Mouse (Mus musculus) embryonic facial prominence, embryonic 10.5 days (tissue): ENCODE data around the gene Gm10024. TPM values are rescaled to one million over a fixed set of nuclear protein-coding genes. Genes with fewer than 3 reads are reported as not detected.
"Not testable (repeated sequence)": the region's sequence is repeated elsewhere in the genome, so short reads cannot be mapped to it uniquely, and the experiment has no call there.

Experiments
- DNase-seq: peaks from one replicate; pipeline ENCODE4 v3.0.0-alpha.2; 2017; ENCODE audit warnings: low spot score
- H3K27ac ChIP-seq: fragments of 300-500 bp; sonication (generic); replicated peaks from 2 replicates; pipeline ENCODE4 v1.5.1; 2016; ENCODE audit warnings: mild to moderate bottlenecking
- H3K27me3 ChIP-seq: fragments of 300-500 bp; sonication (generic); replicated peaks from 2 replicates; pipeline ENCODE4 v1.6.1; 2016; ENCODE audit warnings: low read depth, mild to moderate bottlenecking; ENCODE audit not compliant: poor library complexity, severe bottlenecking
- H3K36me3 ChIP-seq: fragments of 300-500 bp; sonication (generic); replicated peaks from 2 replicates; pipeline ENCODE4 v1.6.1; 2016; ENCODE audit warnings: mild to moderate bottlenecking, moderate library complexity
- H3K4me1 ChIP-seq: fragments of 300-500 bp; sonication (generic); 2 replicates; pipeline ENCODE4 v1.6.1; 2016
- H3K4me3 ChIP-seq: fragments of 300-500 bp; sonication (generic); 2 replicates; pipeline ENCODE4 v1.5.1; 2016; ENCODE audit warnings: mild to moderate bottlenecking, moderate library complexity
- H3K9me3 ChIP-seq: fragments of 300-500 bp; sonication (generic); 2 replicates; pipeline ENCODE4 v1.6.1; 2016; ENCODE audit warnings: mild to moderate bottlenecking
- WGBS: fragments of 180-500 bp; shearing (Covaris S2); methylation state at CpG from one replicate; pipeline ENCODE4 v1.1.7; 2016; 5-methylcytosine and 5-hydroxymethylcytosine counted together
- polyA plus RNA-seq: library from polyadenylated mRNA; unstranded; fragments of >200 nt; fragmentation: Nextera tagmentation; extraction: Ambion mirVana; gene quantifications from 2 replicates; pipeline ENCODE4 v1.2.1, GENCODE M21; 2016

Gene Gm10024
- polyA plus RNA-seq, 1 experiment from 2014 or later = not detected

DNA sequence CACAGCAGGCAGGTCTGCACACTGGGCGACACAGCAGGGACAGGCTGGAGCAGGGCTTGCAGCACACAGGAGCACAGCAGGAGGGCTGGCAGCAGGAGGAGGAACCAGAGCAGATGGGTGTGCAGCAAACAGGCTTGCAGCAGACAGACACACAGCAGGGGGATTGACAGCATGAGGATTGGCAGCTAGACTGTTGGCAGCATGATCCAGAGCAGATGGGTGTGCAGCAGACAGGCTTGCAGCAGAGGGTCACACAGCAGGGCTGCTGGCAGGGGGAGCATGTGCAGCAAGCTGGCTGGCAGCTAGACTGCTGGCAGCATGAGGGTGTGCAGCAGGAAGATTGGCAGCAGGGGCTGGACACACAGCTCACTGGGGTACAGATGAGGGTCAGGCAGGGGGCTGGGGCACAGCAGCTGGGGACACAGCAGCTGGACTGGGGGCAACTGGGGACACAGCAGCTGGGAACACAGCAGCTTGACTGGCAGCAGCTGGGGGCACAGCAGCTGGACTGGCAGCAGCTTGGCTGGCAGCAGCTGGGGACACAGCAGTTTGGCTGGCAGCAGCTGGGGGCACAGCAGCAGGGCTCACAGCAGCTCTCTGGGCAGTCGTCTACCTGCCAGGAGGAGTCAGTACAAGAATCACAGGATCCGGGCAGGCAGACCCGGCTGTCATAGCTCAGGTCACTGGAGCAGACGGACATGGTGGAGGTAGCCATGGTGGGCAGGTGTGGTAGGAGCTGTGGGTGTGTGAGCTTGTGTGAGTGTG lies 30.8 kb downstream of the Gm10024 start, which contains the start of gene Gm18596:
Gm18596 (minus strand) TSS at position 715 of the 765 bp plus-strand sequence.
- H3K36me3 ChIP-seq, DNase-seq, H3K9me3 ChIP-seq, H3K27ac ChIP-seq, H3K27me3 ChIP-seq, H3K4me3 ChIP-seq: not testable (repeated sequence)
- WGBS = 48% methylated on average over 5 of the region's 5 CpGs
- peaks cover 24% of the 10 kb centered on the region for H3K4me1 ChIP-seq

DNA sequence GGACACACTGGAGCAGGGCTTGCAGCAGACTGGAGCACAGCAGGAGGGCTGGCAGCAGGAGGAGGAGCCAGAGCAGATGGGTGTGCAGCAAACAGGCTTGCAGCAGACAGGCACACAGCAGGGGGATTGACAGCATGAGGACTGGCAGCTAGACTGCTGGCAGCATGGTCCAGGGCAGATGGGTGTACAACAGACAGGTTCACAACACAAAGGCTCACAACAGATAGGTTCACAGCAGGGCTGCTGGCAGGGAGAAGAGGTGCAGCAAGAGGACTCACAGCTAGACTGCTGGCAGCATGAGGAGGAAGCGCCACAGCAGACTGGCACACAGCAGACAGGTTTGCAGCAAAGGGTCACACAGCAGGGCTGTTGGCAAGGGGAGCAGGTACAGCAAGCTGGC lies 39.4 kb downstream of the Gm10024 start:
- H3K27me3 ChIP-seq, H3K9me3 ChIP-seq, H3K36me3 ChIP-seq, H3K27ac ChIP-seq, H3K4me3 ChIP-seq, DNase-seq: not testable (repeated sequence)
- WGBS = 72% methylated on average over 1 of the region's 1 CpGs
- peaks cover 20% of the 10 kb centered on the region for H3K4me1 ChIP-seq

DNA sequence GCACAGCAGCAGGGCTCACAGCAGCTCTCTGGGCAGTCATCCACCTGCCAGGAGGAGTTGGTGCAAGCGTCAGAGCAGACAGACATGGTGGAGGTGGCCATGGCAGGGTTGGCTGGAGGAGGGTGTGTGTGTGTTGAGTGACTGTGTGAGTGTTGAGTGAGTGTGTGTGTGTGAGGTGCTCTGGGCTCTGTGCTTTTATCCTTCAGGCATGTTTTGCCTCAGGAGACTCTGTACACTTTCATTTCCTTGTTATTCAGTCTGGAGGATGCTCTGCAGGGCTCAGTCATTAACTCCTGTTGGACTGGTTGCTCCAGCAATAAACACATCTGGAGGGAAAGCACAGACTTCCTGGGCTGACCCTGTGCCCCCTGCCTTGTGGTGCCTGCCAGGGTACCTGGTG lies 40.0 kb downstream of the Gm10024 start, which contains the start of gene Gm9736:
Gm9736 (minus strand) TSS at position 101 of the 400 bp plus-strand sequence.
- H3K9me3 ChIP-seq, H3K27ac ChIP-seq, H3K27me3 ChIP-seq, DNase-seq, H3K4me3 ChIP-seq, H3K36me3 ChIP-seq: not testable (repeated sequence)
- WGBS = 64% methylated on average over 1 of the region's 1 CpGs
- peaks cover 20% of the 10 kb centered on the region for H3K4me1 ChIP-seq

DNA sequence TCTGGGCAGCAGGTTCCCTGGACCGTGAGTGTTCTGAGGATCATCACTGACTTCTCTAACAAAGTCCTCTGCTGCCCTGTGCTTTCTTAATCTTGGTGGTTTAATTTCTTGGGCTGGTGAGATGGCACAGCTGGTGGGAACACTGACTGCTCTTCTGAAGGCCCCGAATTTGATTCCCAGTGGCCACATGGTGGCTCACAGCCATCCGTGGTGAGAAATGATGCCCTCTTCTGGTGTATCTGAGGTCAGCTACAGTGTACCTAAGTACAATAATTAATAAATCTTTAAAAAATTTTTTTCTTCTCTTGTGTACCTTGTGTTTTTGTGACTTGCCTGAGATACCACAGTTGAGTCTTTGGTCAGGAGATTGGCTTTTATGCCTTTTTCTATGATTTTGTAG lies 41.1 kb downstream of the Gm10024 start:
- peaks cover 20% of the 10 kb centered on the region for H3K4me1 ChIP-seq
- DNase-seq, H3K4me3 ChIP-seq, H3K27me3 ChIP-seq, H3K27ac ChIP-seq, H3K36me3 ChIP-seq, H3K9me3 ChIP-seq: not testable (repeated sequence)
- 66% methylated on average over 3 of the region's 3 CpGs for WGBS

DNA sequence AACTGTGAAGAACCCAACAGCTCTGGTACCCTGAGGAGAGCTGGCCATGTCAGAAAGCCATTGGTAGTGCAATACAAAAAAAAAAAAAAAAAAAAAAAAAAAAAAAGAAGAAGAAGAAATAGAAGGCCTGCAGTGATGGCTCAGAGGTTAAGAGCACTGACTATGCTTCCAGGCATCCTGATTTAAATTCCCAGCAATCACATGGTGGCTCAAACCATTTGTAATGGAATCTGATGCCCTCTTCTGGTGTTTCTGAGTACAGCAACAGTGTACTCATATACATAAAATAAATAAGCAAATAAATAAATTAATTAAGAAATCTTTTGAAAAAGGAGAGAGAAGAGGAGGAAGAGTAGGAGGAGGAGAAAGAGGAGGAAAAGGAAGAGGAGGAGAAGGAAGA lies 42.2 kb downstream of the Gm10024 start:
- Histone ChIP-seq H3K4me3 (no peak overlapping the region), H3K27me3 (no peaks in the 10 kb centered on the region), H3K4me1 (peaks cover 20% of the 10 kb centered on the region), H3K9me3 (no peaks in the 10 kb centered on the region), H3K27ac (no peak overlapping the region), H3K36me3 (no peaks in the 10 kb centered on the region)
- no peak for DNase-seq

GRCm38 (mm10) chr10:77759582-77759981 lies 48.3 kb downstream of the Gm10024 start, which contains the start of gene Gm3233:
Gene Gm3233, minus strand, starts transcription at chr10:77759682.
- not testable (repeated sequence) for H3K27ac ChIP-seq, H3K36me3 ChIP-seq, H3K4me3 ChIP-seq, H3K4me1 ChIP-seq, DNase-seq, H3K9me3 ChIP-seq, H3K27me3 ChIP-seq
- WGBS = 33% methylated on average over 1 of the region's 1 CpGs

Other genes starting within 250 kb of the Gm10024 start
- gene Fam207a, start 195.7 kb upstream of the Gm10024 start, polyA plus RNA-seq = 43.9 and 46.9 TPM in 2 replicates
- 0.60 and 1.3 TPM in 2 replicates for gene Itgb2, start 181.2 kb upstream of the Gm10024 start, polyA plus RNA-seq
- gene Pttg1ip, start 129.7 kb upstream of the Gm10024 start, polyA plus RNA-seq = 65.6 and 71.0 TPM in 2 replicates
- 419 and 445 TPM in 2 replicates for gene Sumo3, start 105.4 kb upstream of the Gm10024 start, polyA plus RNA-seq
- 1.9 and 8.0 TPM in 2 replicates for gene Gm49325, start 105.3 kb upstream of the Gm10024 start, polyA plus RNA-seq
- 98.9 and 101 TPM in 2 replicates for gene Ube2g2, start 89.2 kb upstream of the Gm10024 start, polyA plus RNA-seq
- 0.97 and 1.2 TPM in 2 replicates for gene Tspear, start 24.9 kb upstream of the Gm10024 start, polyA plus RNA-seq
- not detected in 2 replicates for gene Gm19402, start 20.7 kb upstream of the Gm10024 start, polyA plus RNA-seq
- not detected in 2 replicates for gene Gm9508, start 14.2 kb upstream of the Gm10024 start, polyA plus RNA-seq
- not detected in 2 replicates for gene Gm10272, start 4.8 kb upstream of the Gm10024 start, polyA plus RNA-seq
- gene Gm10142, start 4.3 kb downstream of the Gm10024 start, polyA plus RNA-seq = not detected in 2 replicates
- not detected in 2 replicates for gene Krtap12-1, start 9.1 kb downstream of the Gm10024 start, polyA plus RNA-seq
- gene Gm10100, start 15.0 kb downstream of the Gm10024 start, polyA plus RNA-seq = not detected in 2 replicates
- gene Gm18596, start 31.2 kb downstream of the Gm10024 start, polyA plus RNA-seq = not detected in 2 replicates
- not detected in 2 replicates for gene Gm9736, start 39.9 kb downstream of the Gm10024 start, polyA plus RNA-seq
- not detected in 2 replicates for gene Gm3233, start 48.2 kb downstream of the Gm10024 start, polyA plus RNA-seq
- not detected in 2 replicates for gene Gm3238, start 59.9 kb downstream of the Gm10024 start, polyA plus RNA-seq
- not detected in 2 replicates for gene Gm7138, start 65.5 kb downstream of the Gm10024 start, polyA plus RNA-seq
- gene Gm3250, start 71.1 kb downstream of the Gm10024 start, polyA plus RNA-seq = not detected in 2 replicates
- not detected in 2 replicates for gene Gm7137, start 76.7 kb downstream of the Gm10024 start, polyA plus RNA-seq
- gene Gm9639, start 83.6 kb downstream of the Gm10024 start, polyA plus RNA-seq = not detected in 2 replicates
- not detected in 2 replicates for gene Gm19668, start 87.7 kb downstream of the Gm10024 start, polyA plus RNA-seq
- gene Gm9507, start 100.4 kb downstream of the Gm10024 start, polyA plus RNA-seq = not detected in 2 replicates
- gene Gm2696, start 103.2 kb downstream of the Gm10024 start, polyA plus RNA-seq = not detected in 2 replicates
- gene Krtap10-4, start 115.6 kb downstream of the Gm10024 start, polyA plus RNA-seq = not detected in 2 replicates
- not detected in 2 replicates for gene Krtap10-10, start 124.5 kb downstream of the Gm10024 start, polyA plus RNA-seq
- not detected in 2 replicates for gene Gm36176, start 135.3 kb downstream of the Gm10024 start, polyA plus RNA-seq
- gene Gm10318, start 141.4 kb downstream of the Gm10024 start, polyA plus RNA-seq = not detected in 2 replicates
- not detected in 2 replicates for gene Gm3285, start 150.5 kb downstream of the Gm10024 start, polyA plus RNA-seq
- gene Lrrc3, start 191.1 kb downstream of the Gm10024 start, polyA plus RNA-seq = 2.2 and 2.3 TPM in 2 replicates